Mouse (Mus musculus): Measurements from ENCODE around the gene Foxred1. TPM values are rescaled to one million over a fixed set of nuclear protein-coding genes. Genes with fewer than 3 reads are reported as not detected.

The Foxred1 gene
- polyA plus RNA-seq, 1 experiment = 18.6 TPM

- H3K4me3 ChIP-seq = no peak overlapping the region
- H3K27me3 ChIP-seq (ENCODE audit: control insufficient read depth, insufficient read depth, insufficient read length) = no peaks in the 10 kb centered on the region
- peaks cover 13% of the 10 kb centered on the region for H3K36me3 ChIP-seq (ENCODE audit: control insufficient read depth, insufficient read depth)
- H3K79me2 ChIP-seq (ENCODE audit: control insufficient read depth, insufficient read depth) = peaks cover 8% of the 10 kb centered on the region
- H3K4me2 ChIP-seq (ENCODE audit: low read depth) = no peak overlapping the region
- no peak overlapping the region for H3ac ChIP-seq (ENCODE audit: control insufficient read depth, insufficient read length)
- TF ChIP-seq POLR2AphosphoS2 (IDR thresholded peaks at IDR 0.05; ENCODE audit: insufficient read length, low read depth) (no peak), MYOG (IDR thresholded peaks at IDR 0.05; ENCODE audit: control insufficient read depth in 1 of 3, insufficient read depth in 1 of 3, insufficient read length in 2 of 3, low read depth in 2 of 3) (no peak), MYOD1 (IDR thresholded peaks at IDR 0.05; ENCODE audit: control insufficient read depth in 1 of 3, insufficient read length in 2 of 3, low read depth in 2 of 3) (no peak), TCF3 (IDR thresholded peaks at IDR 0.05; ENCODE audit: insufficient read length, low read depth) (no peak), SRF (IDR thresholded peaks at IDR 0.05; ENCODE audit: control insufficient read depth, insufficient read length, low read depth) (no peak), TCF12 (IDR thresholded peaks at IDR 0.05; ENCODE audit: insufficient read depth, poor library complexity, severe bottlenecking) (no peak), E2F4 (IDR thresholded peaks at IDR 0.05; ENCODE audit: insufficient read depth) (no peak), CEBPB (IDR thresholded peaks at IDR 0.05; ENCODE audit: insufficient read depth, poor library complexity, severe bottlenecking) (no peak), USF1 (IDR thresholded peaks at IDR 0.05; ENCODE audit: low read depth) (no peak), POLR2A (IDR thresholded peaks at IDR 0.05; ENCODE audit: insufficient read length, low read depth) (no peak), REST (IDR thresholded peaks at IDR 0.05; ENCODE audit: insufficient read depth, insufficient read length) (no peak), MAX (IDR thresholded peaks at IDR 0.05; ENCODE audit: low read depth) (no peak)
Measured at GRCm38 (mm10) chr9:35173331-35173730, 37.5 kb downstream of the Foxred1 start.

- TF ChIP-seq SRF (IDR thresholded peaks at IDR 0.05; ENCODE audit: control insufficient read depth, insufficient read length, low read depth) (no peak), E2F4 (IDR thresholded peaks at IDR 0.05; ENCODE audit: insufficient read depth) (no peak), TCF3 (IDR thresholded peaks at IDR 0.05; ENCODE audit: insufficient read length, low read depth) (no peak), USF1 (IDR thresholded peaks at IDR 0.05; ENCODE audit: low read depth) (no peak), TCF12 (IDR thresholded peaks at IDR 0.05; ENCODE audit: insufficient read depth, poor library complexity, severe bottlenecking) (no peak), POLR2A (IDR thresholded peaks at IDR 0.05; ENCODE audit: insufficient read length, low read depth) (no peak), MAX (IDR thresholded peaks at IDR 0.05; ENCODE audit: low read depth) (no peak), POLR2AphosphoS2 (IDR thresholded peaks at IDR 0.05; ENCODE audit: insufficient read length, low read depth) (no peak)
- no peak overlapping the region for H3K4me3 ChIP-seq
- H3K36me3 ChIP-seq (ENCODE audit: control insufficient read depth, insufficient read depth) = peaks cover 13% of the 10 kb centered on the region
- peaks cover 7% of the 10 kb centered on the region for H3K79me2 ChIP-seq (ENCODE audit: control insufficient read depth, insufficient read depth)
- H3K27me3 ChIP-seq (ENCODE audit: control insufficient read depth, insufficient read depth, insufficient read length) = no peaks in the 10 kb centered on the region
- H3K4me2 ChIP-seq (ENCODE audit: low read depth) = no peak overlapping the region
- H3ac ChIP-seq (ENCODE audit: control insufficient read depth, insufficient read length) = no peak overlapping the region
Measured at GRCm38 (mm10) chr9:35170071-35170470, 40.8 kb downstream of the Foxred1 start.

GRCm38 (mm10) chr9:35166798-35167635 is 43.8 kb downstream of the Foxred1 start:
- no peak for TF ChIP-seq E2F4 (IDR thresholded peaks at IDR 0.05; ENCODE audit: insufficient read depth)
- no peak for TF ChIP-seq TCF12 (IDR thresholded peaks at IDR 0.05; ENCODE audit: insufficient read depth, poor library complexity, severe bottlenecking)
- Histone ChIP-seq H3K36me3 (ENCODE audit: control insufficient read depth, insufficient read depth) (peaks cover 13% of the 10 kb centered on the region), H3K27me3 (ENCODE audit: control insufficient read depth, insufficient read depth, insufficient read length) (no peaks in the 10 kb centered on the region), H3K79me2 (ENCODE audit: control insufficient read depth, insufficient read depth) (no peaks in the 10 kb centered on the region), H3ac (ENCODE audit: control insufficient read depth, insufficient read length) (no peak overlapping the region), H3K4me3 (no peak overlapping the region), H3K4me2 (ENCODE audit: low read depth) (no peak overlapping the region)

GRCm38 (mm10) chr9:35166144-35166797 is 44.6 kb downstream of the Foxred1 start:
- no peak for TF ChIP-seq TCF12 (IDR thresholded peaks at IDR 0.05; ENCODE audit: insufficient read depth, poor library complexity, severe bottlenecking)
- no peak for TF ChIP-seq USF1 (IDR thresholded peaks at IDR 0.05; ENCODE audit: low read depth)
- TF ChIP-seq MYOG (IDR thresholded peaks at IDR 0.05; ENCODE audit: control insufficient read depth in 1 of 3, insufficient read depth in 1 of 3, insufficient read length in 2 of 3, low read depth in 2 of 3) = no peak
- TF ChIP-seq MAX (IDR thresholded peaks at IDR 0.05; ENCODE audit: low read depth) = no peak
- no peak for TF ChIP-seq SRF (IDR thresholded peaks at IDR 0.05; ENCODE audit: control insufficient read depth, insufficient read length, low read depth)
- TF ChIP-seq E2F4 (IDR thresholded peaks at IDR 0.05; ENCODE audit: insufficient read depth) = no peak
- TF ChIP-seq CEBPB (IDR thresholded peaks at IDR 0.05; ENCODE audit: insufficient read depth, poor library complexity, severe bottlenecking) = no peak
- TF ChIP-seq POLR2AphosphoS2 (IDR thresholded peaks at IDR 0.05; ENCODE audit: insufficient read length, low read depth) = no peak
- no peak for TF ChIP-seq REST (IDR thresholded peaks at IDR 0.05; ENCODE audit: insufficient read depth, insufficient read length)
- TF ChIP-seq MYOD1 (IDR thresholded peaks at IDR 0.05; ENCODE audit: control insufficient read depth in 1 of 3, insufficient read length in 2 of 3, low read depth in 2 of 3) = no peak
- TF ChIP-seq TCF3 (IDR thresholded peaks at IDR 0.05; ENCODE audit: insufficient read length, low read depth) = no peak
- TF ChIP-seq POLR2A (IDR thresholded peaks at IDR 0.05; ENCODE audit: insufficient read length, low read depth) = no peak
- Histone ChIP-seq H3K4me2 (ENCODE audit: low read depth) (no peak overlapping the region), H3K27me3 (ENCODE audit: control insufficient read depth, insufficient read depth, insufficient read length) (no peaks in the 10 kb centered on the region), H3K36me3 (ENCODE audit: control insufficient read depth, insufficient read depth) (peaks cover 18% of the 10 kb centered on the region), H3K4me3 (no peak overlapping the region), H3ac (ENCODE audit: control insufficient read depth, insufficient read length) (no peak overlapping the region), H3K79me2 (ENCODE audit: control insufficient read depth, insufficient read depth) (no peaks in the 10 kb centered on the region)
